Mouse (Mus musculus) kidney, postnatal 36 days (tissue): Measurements from ENCODE around the gene 4922502D21Rik.
A peak's percentile ranks its signal among the peaks of the same experiment; 100 is the strongest.
"Not testable (repeated sequence)": the region's sequence is repeated elsewhere in the genome, so short reads cannot be mapped to it uniquely, and the experiment has no call there.

Source experiments
- DNase-seq, 2 experiments: peaks; one replicate each; pipeline ENCODE4 v3.0.0; 2021 to 2022; ENCODE audit warnings: mixed read lengths in 2 of 2

4922502D21Rik gene

DNA sequence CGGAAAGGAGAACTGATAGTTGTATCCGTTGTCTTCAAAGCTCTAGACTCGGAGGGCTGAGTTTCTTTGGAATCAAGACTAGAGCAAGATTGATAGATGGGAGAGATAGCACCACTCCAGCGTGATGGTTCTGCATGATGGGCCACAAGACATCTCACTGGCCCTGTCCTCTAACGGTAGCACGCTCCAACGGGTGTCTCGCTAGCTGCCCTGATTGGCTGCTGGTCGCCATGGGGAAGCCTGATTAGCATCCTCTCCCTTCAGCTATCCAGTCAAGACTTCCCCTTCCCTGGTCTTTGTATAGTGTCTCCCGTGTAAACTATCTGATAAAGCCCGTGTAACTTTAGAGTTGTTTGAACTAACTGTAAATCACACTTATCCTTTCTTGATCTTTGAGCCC is at the start of gene 4922502D21Rik:
Gene 4922502D21Rik (minus strand): TSS at position 187 of the 400 bp plus-strand sequence.
- DNase-seq = no peak

DNA sequence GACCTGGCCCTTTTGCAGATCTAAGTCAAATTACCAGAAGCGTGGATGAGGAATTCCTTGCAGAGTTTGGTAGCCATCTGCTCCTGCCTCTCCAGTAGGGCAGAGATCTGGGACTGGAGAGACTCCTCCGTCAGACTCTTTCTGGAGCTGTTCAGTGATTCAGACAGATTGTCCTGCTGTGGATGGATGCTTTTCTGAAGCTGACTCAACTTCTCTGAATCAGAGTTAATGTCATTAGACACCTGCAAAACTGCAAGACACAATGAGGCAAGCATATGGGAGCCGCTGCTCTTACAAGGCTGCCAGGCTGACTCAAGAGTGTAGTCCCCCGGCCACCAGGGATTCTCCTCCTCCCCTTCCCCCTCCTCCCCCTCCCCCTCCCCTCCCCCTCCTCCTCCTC is 48.9 kb upstream of the 4922502D21Rik start:
- no peak for DNase-seq

DNA sequence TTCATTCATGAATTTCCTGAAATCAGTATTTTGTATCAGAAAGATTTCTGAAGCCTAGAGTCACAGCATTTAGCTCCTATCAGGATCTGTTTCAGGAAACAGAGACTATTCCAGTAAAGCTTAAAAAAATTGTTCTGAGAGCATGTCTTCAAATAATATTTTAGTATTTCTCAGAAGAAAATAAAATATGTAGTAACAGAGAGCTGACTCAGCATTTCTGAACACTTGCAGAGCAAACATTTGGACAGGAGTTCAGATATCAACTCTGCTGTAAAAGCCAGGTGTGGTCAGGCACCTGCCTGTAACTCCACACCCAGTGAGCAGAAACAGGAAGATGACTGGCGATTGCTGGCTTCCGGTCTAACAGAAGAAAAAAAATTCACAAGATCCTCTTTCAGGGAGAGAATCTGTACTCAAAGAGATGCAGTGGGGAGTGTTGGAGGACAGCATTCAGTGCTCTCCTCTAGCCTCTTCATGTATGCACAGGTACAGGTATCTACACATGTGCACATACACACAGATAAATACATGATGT is 43.4 kb upstream of the 4922502D21Rik start:
- no peak for DNase-seq

DNA sequence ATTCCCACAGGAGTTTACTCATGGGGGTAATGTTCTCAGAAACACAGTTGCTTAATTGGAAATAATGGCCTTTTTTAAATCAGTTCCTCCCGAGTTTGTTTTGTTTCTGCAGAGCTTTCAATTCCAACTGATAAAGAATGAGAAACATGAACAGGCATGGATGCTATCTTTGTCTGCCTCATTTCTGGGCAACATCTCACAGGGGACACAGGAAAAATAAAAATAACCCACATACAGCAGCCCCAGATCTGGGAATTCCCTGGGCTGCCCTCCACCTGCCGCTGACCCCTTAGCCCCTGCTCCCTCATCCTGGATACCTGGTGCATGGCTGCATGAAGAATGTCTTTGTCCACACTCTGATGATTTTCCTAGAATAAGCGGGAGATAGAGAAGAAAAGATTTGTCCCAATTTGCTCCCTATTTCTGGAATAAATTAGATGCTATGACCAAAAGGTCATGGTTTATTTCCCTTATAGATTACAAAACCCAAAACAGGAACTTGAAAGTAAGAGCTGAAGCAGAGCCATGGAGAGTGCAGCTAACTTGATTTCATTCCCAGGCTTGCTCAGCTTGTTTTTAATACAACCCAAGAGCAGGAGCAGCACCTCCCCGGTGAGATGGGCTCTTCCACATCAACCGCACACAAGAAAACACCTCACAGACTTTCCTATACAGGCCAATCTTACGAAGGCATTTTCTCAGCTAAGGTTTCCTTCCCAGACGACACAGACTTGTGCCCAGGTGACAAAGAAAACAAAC is 38.0 kb upstream of the 4922502D21Rik start:
- no peak for DNase-seq

DNA sequence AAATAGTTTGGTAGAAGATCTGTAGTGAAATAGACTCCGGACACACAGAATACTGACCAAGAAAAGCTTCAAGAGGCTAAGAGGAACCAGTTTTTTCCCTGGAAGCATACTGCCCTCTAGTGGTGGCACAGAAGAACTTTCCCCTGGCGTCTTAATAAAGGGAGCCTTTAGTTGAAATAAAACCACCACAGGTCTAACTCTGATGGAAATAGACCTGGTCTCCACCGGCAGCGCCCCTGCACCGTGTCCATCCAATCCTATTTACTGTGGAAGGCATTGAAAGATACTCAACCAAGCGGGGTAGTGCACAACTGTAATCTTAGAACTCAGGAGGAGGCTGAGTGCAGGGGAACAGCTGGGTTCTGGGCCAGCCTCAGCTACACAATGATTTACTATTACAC is 34.4 kb upstream of the 4922502D21Rik start:
- DNase-seq = peak in 1 of 2 experiments; percentile 55

DNA sequence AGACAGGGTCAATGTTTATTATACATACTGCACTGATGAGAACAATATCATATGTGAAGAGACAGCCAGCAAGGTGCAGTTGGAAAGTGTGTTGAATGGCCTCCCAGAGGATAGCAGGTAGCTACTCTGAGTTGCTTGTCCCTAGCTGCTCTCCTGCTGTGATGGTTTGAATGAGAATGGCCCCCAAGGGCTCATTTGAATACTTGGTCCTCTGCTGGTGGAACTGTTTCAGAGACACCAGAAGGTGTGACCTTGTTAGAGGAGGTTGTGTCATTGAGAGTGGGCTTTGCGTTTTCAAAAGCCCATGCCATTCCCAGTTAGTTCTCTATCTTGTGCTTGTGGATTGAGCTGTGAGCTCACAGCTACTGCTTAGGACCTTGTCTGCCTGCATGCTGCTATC is 32.3 kb upstream of the 4922502D21Rik start:
- no peak for DNase-seq

DNA sequence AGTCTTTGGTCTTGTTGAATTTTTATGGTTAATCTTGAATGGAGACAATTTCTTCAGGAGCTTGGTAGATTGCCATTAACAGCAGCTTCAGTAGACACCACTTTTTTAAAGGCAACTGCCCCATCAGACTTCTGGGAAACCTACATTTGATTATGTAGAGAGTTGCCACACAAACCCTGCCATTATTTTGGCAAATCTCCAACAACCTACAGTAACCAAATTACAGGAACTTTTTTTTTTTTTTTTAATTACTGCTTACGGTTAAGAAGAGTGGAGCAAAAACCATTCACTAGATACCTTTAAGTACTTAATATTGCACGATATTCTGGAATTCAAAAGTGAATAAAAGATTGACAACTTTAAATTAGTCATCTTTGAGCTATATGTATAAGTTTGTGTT is 27.9 kb upstream of the 4922502D21Rik start:
- no peak for DNase-seq

DNA sequence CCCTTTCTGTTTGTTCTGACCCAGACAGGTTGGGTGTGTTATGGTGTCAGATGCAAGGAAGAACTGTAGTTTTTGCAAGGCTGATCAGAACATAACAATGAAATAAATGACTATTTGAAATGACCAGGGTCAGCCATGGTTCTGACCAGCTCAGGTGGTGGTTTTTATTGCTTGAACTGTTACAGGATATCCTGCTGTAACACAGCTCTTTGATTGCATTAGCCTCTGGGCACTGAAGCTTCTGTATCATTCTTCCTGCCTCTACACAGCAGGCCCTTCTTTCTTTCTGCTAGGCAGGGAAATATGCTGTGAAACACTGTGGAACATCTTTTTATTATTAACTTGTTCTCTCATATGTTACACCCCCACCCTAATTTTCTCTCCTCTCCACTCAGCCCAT is 24.8 kb upstream of the 4922502D21Rik start:
- DNase-seq = no peak

DNA sequence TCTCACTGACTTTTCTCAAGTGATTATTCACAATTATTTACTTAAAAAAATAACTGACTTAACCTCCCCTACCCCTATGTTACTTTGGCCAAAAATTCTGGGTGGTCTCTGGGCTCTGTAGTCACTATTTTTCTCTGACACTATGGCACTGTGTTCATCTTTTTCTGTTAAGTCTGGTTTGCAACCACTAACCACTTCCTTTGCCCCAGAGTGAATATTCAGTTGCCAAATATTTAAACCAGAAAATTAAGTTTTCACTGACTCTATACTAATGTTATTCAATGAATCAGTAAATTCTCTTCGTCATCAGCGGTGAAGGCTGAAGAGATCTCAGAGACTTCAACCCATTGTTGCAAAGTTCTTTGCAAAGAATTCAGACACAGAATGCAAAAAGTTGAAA is 24.2 kb upstream of the 4922502D21Rik start:
- no peak for DNase-seq

DNA sequence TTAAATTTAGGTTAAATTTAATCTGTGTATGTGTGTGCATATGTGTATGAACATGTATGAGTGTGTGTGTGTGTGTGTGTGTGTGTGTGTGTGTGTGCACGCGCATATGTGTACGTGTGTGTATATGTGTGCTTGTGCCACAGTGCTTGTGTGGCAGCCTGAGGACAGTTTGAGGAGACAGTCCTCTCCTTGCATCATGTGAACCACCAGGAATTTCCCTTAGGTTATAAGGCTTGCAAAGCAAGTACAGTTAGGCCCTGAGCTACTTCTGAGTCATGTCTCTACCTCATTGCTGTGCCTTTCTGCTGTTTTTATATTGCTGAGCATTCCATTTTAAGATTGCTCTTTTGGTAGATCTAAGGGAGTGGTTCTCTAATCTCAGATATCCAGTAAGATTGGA is 19.5 kb upstream of the 4922502D21Rik start:
- DNase-seq = no peak

DNA sequence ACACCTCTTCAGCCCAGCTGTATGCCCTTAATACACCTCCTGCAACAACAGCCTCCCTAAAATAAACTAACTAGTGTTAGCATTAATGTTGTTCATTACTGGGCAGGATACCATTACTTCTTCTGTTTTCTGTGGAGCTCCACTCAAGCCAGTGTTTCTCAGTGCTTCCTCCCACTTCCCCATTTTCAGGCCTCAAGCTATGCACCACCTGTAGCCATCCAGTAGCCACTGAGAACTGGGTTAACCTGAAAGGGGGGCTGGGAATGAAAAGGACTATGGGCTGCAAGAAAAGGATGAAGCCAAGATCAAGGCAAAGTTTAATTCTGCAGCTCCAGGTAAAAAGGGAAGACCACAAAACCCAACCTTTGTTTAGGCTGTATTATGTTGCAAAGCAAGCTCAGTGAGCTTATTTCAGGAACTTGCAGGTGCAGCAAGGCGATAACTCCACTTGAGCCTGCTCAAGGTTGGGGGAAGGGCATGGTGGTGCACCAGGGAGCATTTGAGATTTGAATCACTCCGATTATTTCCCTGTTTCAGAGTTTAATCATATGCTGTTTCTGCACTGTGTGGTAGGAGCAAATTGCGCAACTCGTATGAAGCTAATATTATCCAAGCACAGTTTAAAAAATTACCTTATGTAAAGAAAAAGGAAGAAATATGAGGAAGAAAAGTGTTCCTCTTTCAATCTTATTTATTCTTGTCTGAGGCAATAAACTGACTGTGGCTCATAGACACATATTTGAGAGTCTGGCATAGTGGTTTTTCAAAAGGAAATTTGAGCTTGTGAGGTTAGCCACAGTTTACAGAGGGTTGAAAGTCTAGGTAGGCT is 18.1 kb upstream of the 4922502D21Rik start:
- peak; percentile 9 to 15 for DNase-seq

DNA sequence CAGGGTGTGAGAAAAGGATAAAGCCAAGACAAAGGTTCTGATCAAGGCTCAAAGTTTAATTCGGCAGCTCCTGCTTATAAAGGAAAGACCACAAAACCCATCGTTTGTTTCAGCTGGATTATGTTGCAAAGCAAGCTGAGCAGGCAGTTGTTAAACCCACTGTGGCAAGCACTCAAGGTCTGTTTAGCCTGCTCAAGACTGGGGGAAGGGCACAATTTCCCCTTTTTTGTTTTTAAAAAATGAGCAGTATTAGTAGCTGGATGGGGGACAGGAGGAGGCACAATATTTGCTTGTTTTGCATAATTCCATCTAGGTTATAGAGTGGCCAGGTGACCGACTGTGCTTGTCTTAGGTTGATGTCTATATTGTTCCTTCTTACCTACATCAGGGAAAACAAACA is 12.8 kb upstream of the 4922502D21Rik start:
- DNase-seq = no peak

DNA sequence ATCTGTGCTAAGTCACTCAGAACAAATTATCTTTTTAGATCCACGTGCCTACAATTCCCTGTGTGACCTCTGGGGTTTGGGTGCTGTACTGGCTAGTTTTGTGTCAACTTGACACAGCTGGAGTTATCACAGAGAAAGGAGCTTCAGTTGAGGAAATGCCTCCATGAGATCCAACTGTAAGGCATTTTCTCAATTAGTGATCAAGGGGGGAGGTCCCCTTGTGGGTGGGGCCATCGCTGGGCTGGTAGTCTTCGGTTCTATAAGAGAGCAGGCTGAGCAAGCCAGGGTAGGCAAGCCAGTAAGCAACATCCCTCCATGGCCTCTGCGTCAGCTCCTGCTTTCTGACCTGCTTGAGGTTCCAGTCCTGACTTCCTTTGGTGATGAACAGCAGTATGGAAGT is 10.8 kb upstream of the 4922502D21Rik start, which contains the start of gene Clec12a:
Gene Clec12a (plus strand): TSS at position 301 of the 400 bp plus-strand sequence.
- DNase-seq = not testable (repeated sequence)

DNA sequence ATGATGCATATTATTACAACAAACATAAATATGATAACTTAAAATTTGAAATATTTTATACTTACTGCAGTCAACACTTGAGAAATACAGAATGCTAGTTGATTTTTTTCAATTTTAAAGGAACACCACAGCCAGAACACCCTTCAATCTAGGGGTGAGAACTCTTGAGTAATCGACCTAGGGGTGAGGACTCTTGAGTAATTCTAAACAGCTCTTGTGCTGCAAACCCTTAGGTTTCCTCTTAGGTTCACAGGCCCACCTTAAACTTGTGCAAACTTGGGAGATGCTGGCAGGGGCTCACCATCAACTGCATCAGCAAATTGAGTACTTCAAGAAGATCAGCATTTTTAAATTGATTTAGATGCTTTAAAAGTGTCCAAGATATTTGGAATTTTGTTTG is 6.2 kb upstream of the 4922502D21Rik start:
- DNase-seq = no peak

DNA sequence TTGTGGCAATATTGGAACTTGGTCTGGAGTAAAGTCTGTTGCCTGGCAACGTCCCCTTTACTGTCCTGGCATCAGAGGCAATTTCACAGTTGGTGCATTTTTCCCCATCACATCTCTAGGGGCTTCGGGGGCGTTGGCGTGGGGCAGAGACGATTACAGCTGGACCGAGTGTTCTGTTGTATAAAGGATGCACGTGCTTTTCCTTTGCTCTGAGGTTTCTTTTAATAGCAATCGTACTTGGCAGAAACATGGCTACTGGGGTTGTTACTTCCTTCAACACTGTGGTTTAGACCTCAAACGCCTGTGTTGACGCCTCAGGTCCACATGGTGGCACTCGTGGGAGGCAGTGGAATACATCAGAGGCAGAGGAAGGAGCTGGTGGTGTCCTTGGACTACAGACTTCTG is 2.1 kb upstream of the 4922502D21Rik start:
- DNase-seq = peak; percentile 36 to 67

DNA sequence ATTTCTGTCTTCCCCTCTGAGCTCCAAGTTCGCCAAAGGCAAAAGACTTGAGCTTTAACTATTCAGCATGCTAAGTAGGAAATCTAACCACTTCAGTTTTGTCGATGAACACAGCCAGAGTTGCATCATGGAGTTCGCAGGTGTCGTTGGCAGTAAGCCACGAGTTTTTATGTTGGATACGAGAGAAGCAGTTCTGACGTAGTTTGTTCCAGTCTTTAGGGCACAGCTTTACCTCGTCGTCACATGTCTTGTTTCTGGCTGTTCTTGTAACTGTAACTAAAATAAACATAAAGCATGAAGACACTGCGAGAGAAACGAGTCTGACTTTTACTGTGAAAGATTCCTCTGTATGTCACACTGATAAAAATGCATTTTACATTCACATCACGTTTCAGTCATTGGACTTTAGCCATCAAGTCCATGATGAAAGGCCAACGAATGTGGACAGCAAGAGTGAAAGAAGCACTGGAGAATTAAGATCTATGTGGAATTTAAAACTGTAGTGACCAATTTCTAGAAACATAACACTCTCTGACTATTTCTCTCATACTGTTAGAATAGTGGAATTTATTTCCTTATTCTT is 4.9 kb downstream of the 4922502D21Rik start:
- DNase-seq = no peak

DNA sequence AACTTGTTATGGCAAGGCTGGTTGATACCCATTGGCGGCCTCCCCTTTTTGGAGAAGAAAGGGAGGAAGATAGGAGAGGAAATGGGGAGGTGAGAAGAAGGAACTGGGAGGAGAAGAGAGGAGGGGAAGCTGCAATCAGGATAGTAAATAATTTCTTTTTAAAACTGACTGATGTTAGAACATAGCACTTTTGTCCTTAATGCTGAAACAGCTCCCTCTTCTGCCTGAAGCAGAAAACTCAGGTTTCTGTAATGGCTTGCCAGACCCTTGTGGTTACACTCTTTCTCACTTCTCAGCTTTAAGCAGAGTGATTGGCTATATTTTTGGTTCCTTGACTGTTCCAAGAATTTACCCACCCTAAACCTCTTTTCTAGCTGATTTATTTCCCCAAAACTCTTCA is 5.6 kb downstream of the 4922502D21Rik start:
- no peak for DNase-seq

DNA sequence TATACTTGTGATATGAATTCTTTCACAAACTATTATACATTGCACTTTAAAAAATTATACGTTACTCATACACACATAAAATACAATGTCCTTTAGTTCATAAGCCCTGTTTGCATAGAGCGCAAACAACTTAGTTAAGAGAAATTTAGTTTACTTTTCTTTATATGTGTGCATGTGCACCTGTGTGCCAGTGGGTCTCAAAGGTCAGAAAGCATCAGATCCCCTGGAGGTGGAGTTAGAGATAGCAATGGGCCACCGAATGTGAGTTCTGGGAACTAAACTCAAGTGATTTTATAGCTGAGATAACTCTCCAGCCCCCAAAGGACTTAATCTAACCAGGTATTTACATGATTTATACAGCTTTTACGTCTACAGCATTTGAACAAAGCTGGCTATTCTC is 12.3 kb downstream of the 4922502D21Rik start:
- DNase-seq = no peak

DNA sequence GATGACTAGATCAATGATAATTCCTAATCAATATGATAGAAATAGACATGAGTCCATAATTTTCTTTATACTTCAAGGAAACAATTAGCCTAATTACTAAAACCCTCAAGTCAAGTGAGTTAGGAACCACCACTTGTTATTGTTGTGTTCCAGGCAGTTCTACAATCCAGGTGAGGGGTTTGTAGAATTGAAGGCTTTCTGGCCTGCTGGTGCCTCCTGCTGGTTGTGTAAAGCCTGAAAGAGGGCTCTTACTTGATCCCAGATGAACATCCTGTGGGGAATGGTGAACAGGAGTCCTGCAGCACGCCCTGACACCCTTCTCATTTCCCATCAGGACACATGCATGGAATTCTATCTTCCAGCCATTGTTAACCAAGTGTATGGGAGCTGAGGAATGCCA is 13.2 kb downstream of the 4922502D21Rik start:
- DNase-seq = no peak

DNA sequence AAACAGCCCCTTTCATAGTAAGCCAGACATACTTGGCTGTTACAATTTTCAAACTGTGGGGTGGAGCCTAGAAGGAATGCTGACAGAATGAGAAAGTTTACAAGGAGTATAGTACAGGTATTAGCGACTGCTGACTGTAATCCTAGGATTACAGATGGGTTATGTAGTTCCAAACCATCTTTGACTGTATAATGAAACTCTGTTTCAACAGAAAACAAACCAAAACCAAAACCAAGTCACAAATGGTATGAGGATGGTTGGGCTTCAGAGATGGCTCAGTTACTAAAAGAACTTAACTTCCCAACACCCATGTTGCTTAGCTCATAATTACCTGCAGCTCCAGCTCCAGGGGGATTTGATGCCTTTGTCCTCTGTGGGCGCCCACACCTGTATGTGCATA is 15.1 kb downstream of the 4922502D21Rik start:
- DNase-seq = no peak

DNA sequence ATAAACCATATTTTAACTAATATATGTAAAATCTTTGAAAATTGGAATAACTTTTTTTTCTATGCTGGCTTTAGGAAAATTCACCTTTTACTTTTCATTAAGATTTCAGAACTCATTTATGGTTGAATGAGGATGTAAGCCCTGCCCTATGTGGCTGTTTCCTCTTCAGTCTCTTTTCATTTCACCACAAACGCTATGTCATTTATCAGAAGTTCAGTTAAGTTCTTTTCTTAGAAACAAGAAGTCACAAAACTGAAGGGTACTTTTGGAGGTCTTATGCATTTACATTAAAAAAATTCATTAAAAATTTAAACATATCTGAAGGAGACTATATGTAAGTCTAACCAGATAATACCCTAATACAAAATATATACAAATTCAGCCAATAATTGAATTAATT is 15.9 kb downstream of the 4922502D21Rik start:
- DNase-seq = no peak

DNA sequence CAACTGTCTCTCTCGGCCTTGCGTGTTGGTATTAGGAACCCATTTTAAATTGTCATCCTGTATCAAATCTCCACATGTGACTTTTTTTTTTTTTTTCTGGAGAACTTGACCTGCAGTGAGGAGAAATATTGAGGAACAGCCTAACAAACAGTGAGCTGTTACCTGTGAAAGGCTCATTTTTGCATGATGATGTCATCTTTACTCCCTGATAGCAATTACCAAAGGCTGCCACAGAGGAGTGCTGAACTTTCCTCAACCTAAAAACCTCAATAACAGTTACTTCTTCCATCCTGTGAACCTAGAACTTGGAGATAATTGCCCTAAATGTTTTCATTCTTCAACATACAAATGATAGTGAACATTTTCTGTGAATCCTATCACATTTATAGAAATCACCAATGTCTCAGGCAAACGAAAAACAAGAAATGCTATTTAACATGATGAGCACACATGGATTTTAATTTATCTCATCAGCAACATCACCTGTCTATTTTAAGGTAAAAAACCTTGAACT is 16.9 kb downstream of the 4922502D21Rik start:
- no peak for DNase-seq

DNA sequence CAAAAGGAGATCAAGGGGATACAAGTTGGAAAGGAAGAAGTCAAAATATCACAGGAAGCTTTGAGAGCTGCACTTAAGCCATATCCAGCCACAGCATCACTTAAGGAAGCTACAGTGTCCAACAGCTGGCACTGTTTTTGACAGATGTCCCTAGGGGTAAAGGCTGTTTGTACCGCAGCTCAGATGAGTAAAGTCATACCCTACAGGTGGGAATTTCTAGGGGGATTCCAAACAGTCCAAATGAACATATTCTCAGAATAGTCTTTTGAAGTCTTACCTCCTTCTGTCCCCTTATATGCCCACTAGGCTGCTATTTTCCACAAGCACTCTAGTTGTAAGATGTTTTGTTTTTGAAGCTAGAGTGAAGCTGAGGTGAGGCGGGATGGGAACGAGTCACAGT is 19.1 kb downstream of the 4922502D21Rik start:
- no peak for DNase-seq
